Mouse (Mus musculus) limb, embryonic 14.5 days (tissue): ENCODE results near the gene Tnmd. TPM values are rescaled to one million over a fixed set of nuclear protein-coding genes. Genes with fewer than 3 reads are reported as not detected.

Experiments used
- ATAC-seq: fragments of 200-750 bp; cut with Nextera tagmentation; 2 replicates; pipeline ENCODE4 v1.8.0; 2017; ENCODE audit warnings: low read depth, moderate number of reproducible peaks, moderate TSS enrichment; ENCODE audit not compliant: low FRiP score
- DNase-seq: peaks from one replicate; pipeline ENCODE4 v3.0.0-alpha.2; 2015; ENCODE audit warnings: low spot score
- H3K27ac ChIP-seq: fragments of 300-500 bp; sonication (generic); replicated peaks from 2 replicates; pipeline ENCODE4 v1.5.1; 2014; ENCODE audit warnings: low read depth, mild to moderate bottlenecking, low read length, moderate library complexity, mixed read lengths
- H3K27me3 ChIP-seq: fragments of 300-500 bp; sonication (generic); 2 replicates; pipeline ENCODE4 v1.6.1; 2014; ENCODE audit warnings: low read length, mixed read lengths; ENCODE audit not compliant: control insufficient read depth, insufficient read depth
- H3K36me3 ChIP-seq: fragments of 300-500 bp; sonication (generic); 2 replicates; pipeline ENCODE4 v1.6.1; 2014; ENCODE audit warnings: mild to moderate bottlenecking, low read length, moderate library complexity, mixed read lengths; ENCODE audit not compliant: control insufficient read depth, insufficient read depth
- H3K4me1 ChIP-seq: fragments of 300-500 bp; sonication (generic); 2 replicates; pipeline ENCODE4 v1.6.1; 2014; ENCODE audit warnings: antibody characterized with exemption, low read length, mixed read lengths; ENCODE audit not compliant: control insufficient read depth, insufficient read depth
- H3K4me2 ChIP-seq: fragments of 300-500 bp; sonication (generic); replicated peaks from 2 replicates; pipeline ENCODE4 v1.6.1; 2014; ENCODE audit warnings: low read depth, mild to moderate bottlenecking, low read length, moderate library complexity; ENCODE audit not compliant: severe bottlenecking
- H3K4me3 ChIP-seq: fragments of 300-500 bp; sonication (generic); replicated peaks from 2 replicates; pipeline ENCODE4 v1.5.1; 2014; ENCODE audit warnings: low read length
- H3K9ac ChIP-seq: fragments of 300-500 bp; sonication (generic); 2 replicates; pipeline ENCODE4 v1.6.1; 2014; ENCODE audit warnings: mild to moderate bottlenecking, low read depth, low read length, moderate library complexity; ENCODE audit not compliant: severe bottlenecking
- H3K9me3 ChIP-seq: fragments of 300-500 bp; sonication (generic); 2 replicates; pipeline ENCODE4 v1.6.1; 2016; ENCODE audit warnings: low read length; ENCODE audit not compliant: control insufficient read depth
- POLR2A ChIP-seq: fragments of 200-500 bp; IDR thresholded peaks from 2 replicates; pipeline ENCODE4 v1.8.0; 2012; ENCODE audit warnings: inconsistent platforms, mild to moderate bottlenecking, moderate library complexity, borderline replicate concordance; ENCODE audit not compliant: insufficient read depth, insufficient read length; ENCODE audit errors: extremely low read depth
- WGBS: fragments of 180-500 bp; shearing (Covaris S2); extraction: QIAGEN DNeasy Blood & Tissue Kit; methylation state at CpG from one replicate; pipeline ENCODE4 v1.1.7; 2014; 5-methylcytosine and 5-hydroxymethylcytosine counted together
- polyA plus RNA-seq, 2 experiments: library from polyadenylated mRNA; depleted of rRNA in 1 of 2; stranded (reverse) in 1 of 2; unstranded in 1 of 2; fragments of >200 nt; fragmentation: Nextera tagmentation in 1 of 2; extraction: Ambion mirVana in 1 of 2; gene quantifications; 2 replicates each; pipeline versions ENCODE4 v1.2.1 to v1.2.3; 2012 to 2014

The Tnmd gene
- polyA plus RNA-seq, 2 experiments, result 98.4 to 176 TPM

DNA sequence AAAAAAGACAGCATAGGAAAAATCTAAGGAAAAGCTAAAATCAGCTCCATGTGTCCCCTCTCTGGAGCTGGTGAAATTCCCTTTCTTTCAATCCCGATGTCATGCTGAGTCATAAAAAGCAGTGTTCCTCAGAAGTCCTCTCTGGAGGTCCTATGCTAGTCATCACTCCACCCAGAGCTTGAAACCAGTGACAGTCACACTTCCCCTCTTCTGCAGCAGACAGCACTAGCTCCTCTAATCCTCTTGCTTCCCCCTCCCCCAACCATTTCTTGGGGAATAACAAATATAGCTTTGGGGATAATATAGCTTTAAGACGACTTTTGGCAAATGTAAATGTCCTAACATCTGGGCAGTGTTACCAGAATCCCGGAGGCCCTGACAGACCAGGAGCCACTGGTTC is 57.5 kb downstream of the Tnmd start, which contains the start of gene Srpx2:
TSS of gene Srpx2 (plus strand) at position 166 of the 400 bp plus-strand sequence.
- Histone ChIP-seq H3K4me2 (0 out of 2 replicates have a peak within 1 kb of the TSS, but pooled peaks have one; percentile 15), H3K9me3 (no peaks in the 10 kb centered on the region), H3K27me3 (no peaks in the 10 kb centered on the region), H3K9ac (no peak within 1 kb of the TSS), H3K36me3 (no peaks in the 10 kb centered on the region), H3K27ac (no peak within 1 kb of the TSS), H3K4me3 (no peak within 1 kb of the TSS), H3K4me1 (no peaks in the 10 kb centered on the region)
- no peak for TF ChIP-seq POLR2A
- no peak for DNase-seq
- 0 out of 2 replicates have a peak, but pooled peaks have one; percentile 36 for ATAC-seq
- 19% methylated on average over 3 of the region's 3 CpGs for WGBS

DNA sequence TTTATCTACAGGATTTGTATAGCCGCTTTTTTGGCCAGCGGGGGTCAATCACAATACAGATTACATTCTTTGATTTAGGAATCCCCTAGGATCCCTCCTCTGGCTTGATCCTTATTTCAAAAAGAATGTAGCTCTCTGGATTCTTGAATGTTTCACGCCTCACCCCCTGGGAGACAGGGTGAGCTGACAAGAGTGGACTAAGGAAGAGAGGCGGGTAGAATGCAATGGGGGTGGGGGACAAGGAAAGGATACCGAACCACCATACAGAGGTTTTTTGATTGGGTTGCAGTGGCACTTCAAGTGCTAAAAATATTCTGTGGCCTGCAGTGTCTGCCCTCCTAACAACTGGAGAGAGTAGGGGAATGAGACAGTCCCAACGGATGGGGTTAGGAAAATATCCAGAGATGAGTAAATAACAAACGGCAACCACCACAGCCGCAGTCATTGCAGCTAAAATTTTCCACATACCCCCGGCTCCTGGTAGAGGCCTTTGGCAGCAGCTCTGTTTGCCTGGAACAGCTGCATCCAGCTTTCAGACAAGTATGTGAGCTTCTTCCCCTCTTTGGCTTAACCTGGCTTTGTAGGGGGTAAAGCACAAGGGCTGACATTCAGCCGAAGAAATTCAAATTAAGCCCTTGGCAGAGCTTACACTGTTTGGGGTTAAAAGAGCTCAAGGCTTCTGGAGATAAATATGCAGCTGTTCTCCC is 60.8 kb downstream of the Tnmd start:
- Histone ChIP-seq H3K27me3 (no peaks in the 10 kb centered on the region), H3K4me2 (no peak overlapping the region), H3K9me3 (no peaks in the 10 kb centered on the region), H3K4me3 (no peak overlapping the region), H3K4me1 (no peaks in the 10 kb centered on the region), H3K9ac (no peak overlapping the region), H3K27ac (no peak overlapping the region), H3K36me3 (no peaks in the 10 kb centered on the region)
- TF ChIP-seq POLR2A, result no peak
- 46% methylated on average over 10 of the region's 10 CpGs for WGBS
- ATAC-seq (peak; percentile 84), DNase-seq (peak; percentile 53)

DNA sequence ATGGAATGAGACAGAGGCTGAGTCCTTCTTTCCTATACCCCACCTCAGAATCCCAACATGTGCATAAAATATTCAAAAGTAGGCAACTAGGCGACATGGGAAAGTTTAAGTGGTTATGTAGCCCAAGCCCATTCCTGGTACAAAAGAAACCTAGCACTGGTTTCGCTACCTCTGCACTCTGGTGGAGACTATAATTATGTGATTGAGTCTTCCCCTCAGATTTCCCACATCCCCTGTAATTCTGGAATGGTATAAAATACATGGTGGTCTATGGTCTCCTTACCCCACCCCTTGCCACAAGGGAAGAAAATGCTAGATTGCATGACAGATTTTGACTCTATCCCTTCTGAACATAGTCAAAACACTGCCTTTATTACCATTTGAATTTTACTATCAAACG is 62.2 kb downstream of the Tnmd start:
- ATAC-seq, result no peak

DNA sequence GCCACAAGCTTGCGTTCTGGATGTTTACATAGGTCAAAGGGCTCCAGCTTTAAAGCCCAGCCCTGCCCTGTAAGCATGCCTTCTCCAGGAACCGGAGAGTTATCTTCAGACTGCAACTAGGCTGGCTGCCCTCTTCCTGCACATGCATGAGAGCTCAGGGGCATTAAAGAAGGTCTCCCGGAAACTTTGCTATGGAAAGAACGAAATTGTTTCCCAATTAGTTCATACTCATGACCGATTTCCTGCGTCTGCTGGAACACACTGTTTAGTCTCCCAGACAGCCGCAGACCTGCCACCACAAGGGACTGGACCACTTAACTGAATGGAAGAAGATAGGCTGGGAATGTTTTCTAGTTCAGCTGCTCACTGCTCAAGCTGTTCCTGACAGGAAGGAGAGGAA is 63.4 kb downstream of the Tnmd start:
- DNase-seq, result peak; percentile 38
- no peaks in the 10 kb centered on the region for H3K9me3 ChIP-seq
- H3K27me3 ChIP-seq, result no peaks in the 10 kb centered on the region
- H3K4me1 ChIP-seq, result no peaks in the 10 kb centered on the region
- no peak overlapping the region for H3K4me2 ChIP-seq
- H3K4me3 ChIP-seq, result no peak overlapping the region
- no peaks in the 10 kb centered on the region for H3K36me3 ChIP-seq
- no peak overlapping the region for H3K27ac ChIP-seq
- no peak overlapping the region for H3K9ac ChIP-seq
- no peak for TF ChIP-seq POLR2A
- ATAC-seq, result peak; percentile 32; the same call in 1 of the 2 replicates
- 46% methylated on average over 7 of the region's 7 CpGs for WGBS

More for the DNA sequence above, 62.2 kb downstream of the Tnmd start:
- Histone ChIP-seq H3K4me2 (no peak overlapping the region), H3K9me3 (no peaks in the 10 kb centered on the region), H3K36me3 (no peaks in the 10 kb centered on the region), H3K9ac (no peak overlapping the region), H3K27me3 (no peaks in the 10 kb centered on the region), H3K4me1 (no peaks in the 10 kb centered on the region), H3K27ac (no peak overlapping the region), H3K4me3 (no peak overlapping the region)
- TF ChIP-seq POLR2A, result no peak
- whole genome bisulfite sequencing, result 77% methylated on average over 3 of the region's 3 CpGs
- DNase-seq, result no peak

Other genes starting within 250 kb of the Tnmd start
- 5.0 and 5.7 TPM in 2 replicates for gene Pcdh19, start 162.0 kb upstream of the Tnmd start, polyA plus RNA-seq (2012; rRNA removed)
- 7.6 and 10.7 TPM in 2 replicates for gene Pcdh19, start 162.0 kb upstream of the Tnmd start, polyA plus RNA-seq (2014; fragmentation: Nextera tagmentation; extraction: Ambion mirVana)
- 80.3 and 84.1 TPM in 2 replicates for gene Tspan6, start 47.4 kb downstream of the Tnmd start, polyA plus RNA-seq (2012; rRNA removed)
- gene Tspan6, start 47.4 kb downstream of the Tnmd start, polyA plus RNA-seq (2014; fragmentation: Nextera tagmentation; extraction: Ambion mirVana), result 169 and 175 TPM in 2 replicates
- 7.9 and 8.6 TPM in 2 replicates for gene Srpx2, start 57.4 kb downstream of the Tnmd start, polyA plus RNA-seq (2012; rRNA removed)
- gene Srpx2, start 57.4 kb downstream of the Tnmd start, polyA plus RNA-seq (2014; fragmentation: Nextera tagmentation; extraction: Ambion mirVana), result 7.4 and 8.9 TPM in 2 replicates
- 3.0 and 3.1 TPM in 2 replicates for gene Sytl4, start 130.8 kb downstream of the Tnmd start, polyA plus RNA-seq (2012; rRNA removed)
- 2.7 and 3.0 TPM in 2 replicates for gene Sytl4, start 130.8 kb downstream of the Tnmd start, polyA plus RNA-seq (2014; fragmentation: Nextera tagmentation; extraction: Ambion mirVana)
- gene Cstf2, start 208.2 kb downstream of the Tnmd start, polyA plus RNA-seq (2012; rRNA removed), result 30.6 and 31.4 TPM in 2 replicates
- gene Cstf2, start 208.2 kb downstream of the Tnmd start, polyA plus RNA-seq (2014; fragmentation: Nextera tagmentation; extraction: Ambion mirVana), result 38.4 and 46.4 TPM in 2 replicates